In genomic region chr11:26378074-26378473, GRCm38 (mm10) we compare ENCODE assay signal across 20 mouse cellular contexts. TPM values are rescaled to one million over a fixed set of nuclear protein-coding genes. Genes with fewer than 3 reads are reported as not detected.
DNase-seq lines count a peak whose midpoint lies in the region; ATAC-seq and TF ChIP-seq lines count a peak whose summit lies in the region.
"Had no signal": no experiment of that assay in that cellular context is flagged by ENCODE, and none has a peak within 500 bp of the region (broad histone marks: within the 10 kb centered on the region; RNA-seq: fewer than 3 reads in every experiment).

No protein-coding gene starts in this region.

- ATAC-seq in liver, embryonic 14.5 days (ENCODE audit: insufficient read depth): peak; percentile 33; the same call in 1 of the 2 replicates
- ATAC-seq in liver, postnatal 0 days: no peak
- no peak for ATAC-seq in liver, embryonic 15.5 days (ENCODE audit: insufficient read depth)
- ATAC-seq: CD4-positive, CD25-positive, alpha-beta regulatory T cell, adult 4 months; forebrain, embryonic 14.5 days; forebrain, postnatal 0 days; hindbrain, embryonic 16.5 days; Patski had no signal

- H3K9me3 ChIP-seq in liver, embryonic 14.5 days (ENCODE audit: control insufficient read depth, low read length): no peaks in the 10 kb centered on the region
- no peaks in the 10 kb centered on the region for H3K9me3 ChIP-seq in liver, postnatal 0 days (ENCODE audit: low read length)
- H3K9me3 ChIP-seq in MEL (replicated peaks; ENCODE audit: insufficient read depth, low read length): no peaks in the 10 kb centered on the region
- no peaks in the 10 kb centered on the region for H3K9me3 ChIP-seq in liver, embryonic 15.5 days (replicated peaks)
- H3K9me3 ChIP-seq: hindbrain, embryonic 12.5 days had no signal

- TF ChIP-seq POLR2A in MEL (IDR thresholded peaks at IDR 0.05; ENCODE audit: control insufficient read depth in 1 of 2, insufficient read depth in 1 of 2, low read depth in 1 of 2, low read length in 2 of 2, poor library complexity in 1 of 2): no peak
- no peak for TF ChIP-seq POLR2A in heart, adult 2 months (IDR thresholded peaks at IDR 0.05; ENCODE audit: insufficient read depth, low read depth, low read length)

- no peaks in the 10 kb centered on the region for H3K36me3 ChIP-seq in liver, embryonic 14.5 days (replicated peaks; ENCODE audit: control insufficient read depth, insufficient read depth, low read depth)
- H3K36me3 ChIP-seq in liver, postnatal 0 days (replicated peaks; ENCODE audit: insufficient read depth, low read length): no peaks in the 10 kb centered on the region
- H3K36me3 ChIP-seq in MEL (ENCODE audit: control insufficient read depth in 1 of 2, insufficient read depth in 2 of 2, low read length in 2 of 2): peaks cover 0 to 2% of the 10 kb centered on the region in 2 experiments; a peak in 2 of 4 replicates
- no peaks in the 10 kb centered on the region for H3K36me3 ChIP-seq in liver, embryonic 15.5 days (replicated peaks)
- H3K36me3 ChIP-seq in heart, adult 2 months (ENCODE audit: control insufficient read depth, insufficient read depth, low read length): no peaks in the 10 kb centered on the region
- H3K36me3 ChIP-seq: hindbrain, embryonic 12.5 days had no signal

- no peak overlapping the region for H3K4me3 ChIP-seq in liver, embryonic 14.5 days (ENCODE audit: insufficient read depth in 1 of 2, low read depth in 2 of 2, low read length in 2 of 2)
- no peak overlapping the region for H3K4me3 ChIP-seq in liver, postnatal 0 days (ENCODE audit: low read depth, low read length)
- no peak overlapping the region for H3K4me3 ChIP-seq in MEL (ENCODE audit: control insufficient read depth in 1 of 2, insufficient read depth in 1 of 2, low read depth in 2 of 2, low read length in 2 of 2)
- H3K4me3 ChIP-seq in liver, embryonic 15.5 days (replicated peaks): no peak overlapping the region
- no peak overlapping the region for H3K4me3 ChIP-seq in heart, adult 2 months
- H3K4me3 ChIP-seq: hindbrain, embryonic 12.5 days had no signal

- no peak for TF ChIP-seq RAD21 in MEL (IDR thresholded peaks at IDR 0.05; ENCODE audit: low read depth, low read length)

- no peaks in the 10 kb centered on the region for H3K27me3 ChIP-seq in liver, embryonic 14.5 days (ENCODE audit: control insufficient read depth, insufficient read depth, low read length)
- H3K27me3 ChIP-seq in liver, postnatal 0 days (ENCODE audit: insufficient read depth, low read length): no peaks in the 10 kb centered on the region
- H3K27me3 ChIP-seq in MEL (ENCODE audit: control insufficient read depth in 1 of 2, insufficient read depth in 2 of 2, low read length in 2 of 2): no peaks in the 10 kb centered on the region
- H3K27me3 ChIP-seq in liver, embryonic 15.5 days: 0 out of 2 replicates have a peak, but pooled peaks cover 6% of the 10 kb centered on the region
- H3K27me3 ChIP-seq in heart, adult 2 months (ENCODE audit: control insufficient read depth, insufficient read depth, low read length): no peaks in the 10 kb centered on the region
- H3K27me3 ChIP-seq: hindbrain, embryonic 12.5 days had no signal

- no peak overlapping the region for H3K9ac ChIP-seq in liver, embryonic 14.5 days (replicated peaks)
- no peak overlapping the region for H3K9ac ChIP-seq in liver, postnatal 0 days (replicated peaks)
- no peak overlapping the region for H3K9ac ChIP-seq in MEL (ENCODE audit: control insufficient read depth, low read depth, low read length, poor library complexity, severe bottlenecking)
- no peak overlapping the region for H3K9ac ChIP-seq in liver, embryonic 15.5 days
- H3K9ac ChIP-seq in heart, adult 2 months (ENCODE audit: low read depth, low read length): no peak overlapping the region
- H3K9ac ChIP-seq: forebrain, postnatal 0 days; hindbrain, embryonic 12.5 days had no signal

- peak overlapping the region; percentile 13; the same call in 1 of the 2 replicates for H3K4me2 ChIP-seq in liver, embryonic 14.5 days (ENCODE audit: low read depth)
- H3K4me2 ChIP-seq in liver, postnatal 0 days (ENCODE audit: low read depth, low read length): no peak overlapping the region
- peak overlapping the region; percentile 23; the same call in 1 of the 2 replicates for H3K4me2 ChIP-seq in liver, embryonic 15.5 days
- H3K4me2 ChIP-seq: heart, embryonic 11.5 days; hindbrain, embryonic 12.5 days had no signal

- no peak for DNase-seq in liver, embryonic 14.5 days (ENCODE audit: low read depth in 3 of 3, low spot score in 3 of 3)
- no peak for DNase-seq in liver, postnatal 0 days
- DNase-seq in MEL (ENCODE audit: low read depth, low spot score): peak; percentile 47
- no peak for DNase-seq in gastrocnemius, adult 18-20 months (ENCODE audit: low spot score)
- DNase-seq in heart, adult 2 months: no peak
- DNase-seq: adrenal gland, postnatal 10 days; adrenal gland, postnatal 36 days; cerebellum, adult 18-20 months; cerebellum, adult 9-10 months; cerebellum, postnatal 14 days; forebrain, postnatal 0 days; gastrocnemius, postnatal 10 days; gastrocnemius, postnatal 36 days had no signal

- peaks cover 0 to 4% of the 10 kb centered on the region in 2 experiments; a peak in 2 of 4 replicates for H3K4me1 ChIP-seq in liver, embryonic 14.5 days (replicated peaks; ENCODE audit: control insufficient read depth in 2 of 2, insufficient read depth in 2 of 2, low read length in 1 of 2)
- no peaks in the 10 kb centered on the region for H3K4me1 ChIP-seq in liver, postnatal 0 days (ENCODE audit: insufficient read depth)
- H3K4me1 ChIP-seq in MEL (ENCODE audit: control insufficient read depth in 1 of 2, insufficient read depth in 2 of 2, low read length in 2 of 2): peaks cover 3 to 4% of the 10 kb centered on the region in 2 experiments; a peak in 2 of 4 replicates
- H3K4me1 ChIP-seq in liver, embryonic 15.5 days (replicated peaks): peaks cover 4% of the 10 kb centered on the region
- H3K4me1 ChIP-seq in heart, adult 2 months (ENCODE audit: control insufficient read depth, insufficient read depth, low read length): no peaks in the 10 kb centered on the region
- H3K4me1 ChIP-seq: hindbrain, embryonic 12.5 days had no signal

- TF ChIP-seq CTCF in liver, embryonic 14.5 days (IDR thresholded peaks at IDR 0.05; ENCODE audit: low read depth): no peak
- TF ChIP-seq CTCF in liver, postnatal 0 days (IDR thresholded peaks at IDR 0.05; ENCODE audit: low read depth): no peak
- no peak for TF ChIP-seq CTCF in MEL (IDR thresholded peaks at IDR 0.05 in 2 of 3, conservative IDR thresholded peaks at IDR 0.05 in 1 of 3; ENCODE audit: control insufficient read depth in 1 of 3, insufficient read depth in 1 of 3, low read depth in 2 of 3, low read length in 3 of 3, poor library complexity in 1 of 3, severe bottlenecking in 1 of 3)
- no peak for TF ChIP-seq CTCF in heart, adult 2 months (IDR thresholded peaks at IDR 0.05)

- 52% methylated on average over 2 of the region's 2 CpGs for WGBS in liver, embryonic 14.5 days (ENCODE audit: insufficient replicate concordance)
- WGBS in liver, postnatal 0 days (ENCODE audit: insufficient replicate concordance): 72% methylated on average over 2 of the region's 2 CpGs
- 61% methylated on average over 2 of the region's 2 CpGs for WGBS in liver, embryonic 15.5 days (ENCODE audit: insufficient replicate concordance)
- 64% methylated on average over 2 of the region's 2 CpGs for WGBS in heart, adult 2 months

- H3K27ac ChIP-seq in liver, embryonic 14.5 days: no peak overlapping the region
- no peak overlapping the region for H3K27ac ChIP-seq in liver, postnatal 0 days (ENCODE audit: low read depth)
- H3K27ac ChIP-seq in MEL (ENCODE audit: control insufficient read depth, low read depth, low read length): no peak overlapping the region
- H3K27ac ChIP-seq in liver, embryonic 15.5 days (replicated peaks): no peak overlapping the region
- H3K27ac ChIP-seq in heart, adult 2 months: no peak overlapping the region
- H3K27ac ChIP-seq: hindbrain, embryonic 12.5 days had no signal

- H3K79me2 ChIP-seq in MEL (ENCODE audit: control insufficient read depth, insufficient read depth, low read length, poor library complexity): no peaks in the 10 kb centered on the region
- H3K79me2 ChIP-seq in heart, adult 2 months (replicated peaks; ENCODE audit: control insufficient read depth, insufficient read depth, low read length): no peaks in the 10 kb centered on the region

- no peak for TF ChIP-seq EP300 in liver, embryonic 14.5 days (IDR thresholded peaks at IDR 0.05; ENCODE audit: low read depth)
- no peak for TF ChIP-seq EP300 in liver, postnatal 0 days (IDR thresholded peaks at IDR 0.05; ENCODE audit: low read depth)
- TF ChIP-seq EP300 in MEL (IDR thresholded peaks at IDR 0.05; ENCODE audit: low read depth in 1 of 2, low read length in 2 of 2): no peak
- no peak for TF ChIP-seq EP300 in heart, adult 2 months (IDR thresholded peaks at IDR 0.05; ENCODE audit: insufficient read depth, low read depth, low read length)

- intact Hi-C loops in heart, adult 2 months (cut with DNase I): no loop called here

TF ChIP-seq in MEL, 35 proteins besides CTCF, POLR2A, EP300 and RAD21:
- no peak for TF ChIP-seq ELF1 (IDR thresholded peaks at IDR 0.05; ENCODE audit: low read depth, low read length)
TF ChIP-seq in MEL: peak in this region for 0.

RNA-seq across cellular contexts. Expression of gene Fancl, which starts 7.9 kb away (rescaled TPM):
- 6.7 and 12.3 TPM in 2 replicates for polyA plus RNA-seq in liver, embryonic 14.5 days (2012; rRNA removed)
- 21.4 and 23.6 TPM in 2 replicates for polyA plus RNA-seq in liver, embryonic 14.5 days (2014; fragmentation: Nextera tagmentation; extraction: Ambion mirVana)
- 12.8 and 13.1 TPM in 2 replicates for polyA plus RNA-seq in liver, postnatal 0 days (2015; fragmentation: Nextera tagmentation; extraction: Ambion mirVana)
- total RNA-seq in MEL (2012; rRNA removed): 35.8 and 40.1 TPM in 2 replicates
- 10 to 100 TPM in 1 of 2 experiments, not detected in 1; 21.3 TPM for polyA plus RNA-seq in MEL (2012; ENCODE audit: insufficient read depth in 1 of 2, insufficient read length in 2 of 2, low read depth in 1 of 2, low replicate concordance in 2 of 2, missing spikeins in 1 of 2)
- polyA plus RNA-seq in liver, embryonic 15.5 days (2015; fragmentation: Nextera tagmentation; extraction: Ambion mirVana): 21.4 and 23.6 TPM in 2 replicates
- total RNA-seq in gastrocnemius, adult 18-20 months (2021): 1 to 10 TPM; 3.0 to 4.9 TPM
- 1 to 10 TPM; 7.6 to 9.1 TPM for total RNA-seq in heart, adult 2 months (2021)
- 1.6 and 4.5 TPM in 2 replicates for polyA plus RNA-seq in heart, adult 2 months (2012; rRNA removed)
